Mouse (Mus musculus) frontal cortex, postnatal 25 days (tissue): ENCODE data around the gene D11Wsu47e.

Experiments
- DNase-seq, 2 experiments: peaks; one replicate each; pipeline ENCODE4 v3.0.0; 2022; ENCODE audit warnings: low spot score in 2 of 2

Gene D11Wsu47e

DNA sequence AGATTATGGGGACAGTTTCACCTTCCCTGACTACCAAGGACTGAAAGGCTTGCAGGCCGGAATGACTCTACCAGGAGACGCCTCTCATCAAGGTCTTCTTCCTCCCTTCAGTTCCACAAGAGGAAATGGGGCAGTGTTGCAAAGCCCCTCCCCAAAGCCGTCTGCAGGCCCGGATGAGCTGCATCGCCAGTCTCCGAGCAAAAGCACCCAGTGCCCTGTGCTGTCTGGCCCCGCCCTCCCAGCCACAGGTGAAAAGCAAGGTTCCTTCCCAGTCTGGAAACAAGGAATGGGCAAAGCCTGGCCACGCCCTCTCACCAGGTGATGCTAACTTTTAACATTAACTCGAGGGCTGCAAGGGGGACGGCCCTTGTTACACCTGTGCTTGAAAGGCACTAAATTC is 17.6 kb upstream of the D11Wsu47e start:
- no peak for DNase-seq

GRCm38 (mm10) chr11:113667122-113667521 is 17.1 kb upstream of the D11Wsu47e start:
- no peak for DNase-seq

- no peak for DNase-seq
These were observed 16.5 kb upstream of the D11Wsu47e start for GRCm38 (mm10) chr11:113667704-113668103.

GRCm38 (mm10) chr11:113668857-113669256 is 15.4 kb upstream of the D11Wsu47e start:
- no peak for DNase-seq

DNA sequence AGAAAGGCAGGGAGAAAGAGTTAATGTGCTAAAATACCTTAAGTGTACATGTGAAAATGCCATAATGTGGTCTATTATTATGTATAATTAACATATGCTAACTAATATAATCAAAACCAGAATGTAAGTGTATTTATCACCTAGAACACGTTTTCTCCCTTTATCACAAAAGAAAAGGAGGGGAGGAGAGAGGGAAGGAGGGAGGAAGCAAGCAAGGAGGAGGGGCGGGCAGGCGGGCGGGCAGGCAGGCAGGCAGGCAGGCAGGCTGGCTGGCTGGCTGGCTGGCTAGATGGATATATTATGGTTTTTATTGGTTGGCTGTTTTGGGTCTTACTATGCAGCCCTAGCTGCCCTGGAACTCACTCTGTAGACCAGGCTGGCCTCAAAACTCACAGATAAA is 14.5 kb upstream of the D11Wsu47e start:
- no peak for DNase-seq

DNA sequence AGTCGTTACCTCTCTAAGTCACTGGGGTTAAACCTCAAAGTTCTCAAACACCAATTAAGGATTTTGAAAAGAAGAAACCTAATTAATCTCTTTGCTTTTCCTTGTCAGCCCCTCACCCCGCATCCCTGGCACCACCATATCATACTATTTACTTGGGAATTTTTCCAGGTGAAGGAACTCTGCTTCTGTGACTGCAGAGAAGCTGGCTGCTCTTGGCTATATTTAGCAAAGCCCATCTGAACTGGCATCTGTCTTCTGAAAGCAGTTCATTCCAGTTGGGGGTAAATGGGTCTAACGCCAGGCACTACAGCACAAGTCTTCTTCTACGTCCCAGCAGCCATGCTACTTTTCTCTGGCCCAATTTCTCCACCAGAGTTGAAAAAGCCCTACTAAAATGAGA is 10.6 kb upstream of the D11Wsu47e start:
- DNase-seq: no peak

- no peak for DNase-seq
These were observed 9.6 kb upstream of the D11Wsu47e start for GRCm38 (mm10) chr11:113674595-113674994.

DNA sequence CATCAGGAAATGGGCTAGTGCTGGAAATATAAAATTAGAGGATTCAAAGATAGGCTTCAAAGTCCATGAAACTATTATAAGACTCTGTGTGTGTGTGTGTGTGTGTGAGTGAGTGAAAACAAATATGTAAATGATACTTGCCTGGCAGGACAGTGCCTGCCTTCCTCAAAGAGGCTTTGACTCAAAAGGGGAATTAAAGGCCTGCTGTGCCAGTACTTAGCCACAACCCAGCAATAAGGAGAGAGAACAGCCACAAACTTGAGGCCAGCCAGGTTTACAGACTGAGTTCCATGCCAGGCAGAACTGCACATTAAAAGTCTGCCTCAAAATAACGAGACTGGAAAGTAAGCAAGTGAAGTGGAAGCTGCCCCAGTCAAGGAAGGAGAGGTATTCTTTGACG is 7.4 kb upstream of the D11Wsu47e start:
- no peak for DNase-seq

- DNase-seq: no peak
These were observed 6.8 kb upstream of the D11Wsu47e start for GRCm38 (mm10) chr11:113677378-113677777.

DNA sequence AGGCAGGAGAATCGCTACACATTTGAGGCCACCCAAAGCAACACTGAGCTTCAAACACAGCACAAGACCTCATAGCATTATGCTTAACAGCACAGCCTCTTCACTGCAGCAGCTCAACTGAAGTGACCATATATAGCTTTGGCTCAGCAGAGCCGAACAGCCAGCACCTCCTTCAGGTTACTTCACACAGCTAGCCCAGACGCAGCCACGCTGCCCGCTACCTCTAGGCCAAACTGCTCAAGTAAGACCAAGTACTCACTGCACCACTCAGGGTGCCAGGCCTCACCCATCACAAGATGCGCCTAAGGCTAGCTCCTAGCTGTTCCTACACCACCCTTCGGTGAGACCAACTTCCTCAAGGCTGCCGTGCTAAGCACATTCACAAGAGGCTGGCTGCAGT is 5.8 kb upstream of the D11Wsu47e start:
- DNase-seq: no peak

DNA sequence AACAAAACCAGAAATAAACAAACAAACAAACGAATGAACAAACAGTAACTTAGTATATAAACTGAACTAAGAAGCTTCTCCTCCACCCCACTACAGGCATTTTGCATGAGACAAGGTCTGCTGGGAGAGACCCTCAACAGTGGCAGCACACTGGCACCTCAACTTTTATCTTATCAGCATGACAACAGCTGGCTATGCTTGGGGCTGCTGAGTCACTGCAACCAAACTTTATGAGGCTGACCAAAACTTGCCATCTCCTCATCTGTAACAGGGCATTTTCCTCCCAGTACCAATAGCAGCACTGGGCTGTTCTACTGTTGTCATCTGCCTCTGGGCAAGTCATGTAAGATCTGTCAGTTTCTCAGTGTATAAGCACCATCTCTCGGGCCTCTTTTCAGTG is 3.3 kb upstream of the D11Wsu47e start:
- DNase-seq: no peak

DNA sequence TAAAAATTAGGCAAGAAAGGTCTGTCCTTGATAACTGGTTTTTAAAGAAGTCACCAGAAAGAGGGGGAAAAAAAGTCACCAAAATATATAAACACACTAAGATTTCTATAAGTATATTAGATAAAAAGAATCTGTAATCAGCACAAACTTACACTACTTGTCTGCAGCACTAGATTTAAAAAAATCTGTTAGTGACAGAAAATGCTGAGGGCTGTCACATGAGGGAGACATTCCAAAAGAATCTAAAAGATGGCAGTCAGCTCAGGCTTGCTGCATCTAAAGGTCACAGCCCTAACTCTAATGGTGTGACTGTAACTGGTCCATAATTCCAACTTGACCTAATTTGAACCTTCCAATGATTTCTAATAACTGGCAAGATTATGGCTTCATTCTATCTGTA is 2.2 kb upstream of the D11Wsu47e start:
- no peak for DNase-seq

DNA sequence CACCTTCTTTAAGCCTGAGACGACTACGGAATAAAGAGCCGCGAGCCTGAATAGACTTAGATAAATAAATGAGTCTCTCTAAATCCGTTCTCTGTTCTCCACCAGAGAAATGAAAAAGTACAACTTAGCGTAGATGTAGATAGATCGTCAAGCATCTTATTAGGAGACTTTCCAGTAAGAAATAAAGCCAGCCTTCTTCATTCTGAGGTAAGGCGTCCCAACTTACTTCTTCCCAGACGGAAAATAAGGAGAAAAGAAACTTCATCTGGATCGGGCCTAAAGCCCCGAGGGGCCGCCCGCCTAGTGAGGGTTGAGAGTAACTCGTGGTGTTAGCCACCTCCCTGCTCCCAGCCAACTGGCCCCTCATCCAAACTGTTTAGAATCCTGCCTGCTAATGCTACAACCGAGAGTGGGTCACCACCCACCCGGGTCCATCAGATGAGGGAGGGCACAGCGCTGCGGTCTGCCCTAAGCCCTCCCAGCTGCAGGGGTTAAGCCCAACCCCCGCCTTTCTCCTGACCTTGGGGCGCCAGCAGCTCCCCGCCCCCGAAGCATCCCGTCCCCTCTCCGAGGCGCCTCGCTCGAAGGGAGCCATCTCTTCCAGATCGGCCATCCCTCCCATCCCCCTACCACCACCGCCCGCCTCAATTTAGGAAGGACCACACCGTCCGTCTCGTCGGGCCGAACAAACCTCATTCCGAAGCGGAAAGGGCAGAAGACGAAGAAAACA is 1.1 kb upstream of the D11Wsu47e start:
- no peak for DNase-seq

DNA sequence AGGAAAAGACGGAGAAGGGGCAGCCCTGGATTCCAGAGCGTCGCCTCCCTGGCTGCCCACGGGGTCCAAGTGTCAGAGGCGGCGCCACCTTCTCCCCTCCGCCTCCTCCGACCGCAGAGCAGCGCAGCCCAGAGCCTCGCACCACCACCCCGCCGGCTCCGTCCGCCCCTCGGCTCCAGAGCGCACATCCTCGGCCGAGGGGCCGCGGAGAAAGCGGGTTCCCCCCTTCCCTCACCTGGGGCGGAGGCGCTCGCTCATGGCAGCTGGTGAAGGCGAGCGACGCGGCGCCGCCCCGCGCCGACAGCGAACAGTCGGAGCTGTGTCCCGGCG is 620 bp upstream of the D11Wsu47e start:
- no peak for DNase-seq

- DNase-seq: no peak
These were observed 655 bp downstream of the D11Wsu47e start for GRCm38 (mm10) chr11:113684707-113685426.

DNA sequence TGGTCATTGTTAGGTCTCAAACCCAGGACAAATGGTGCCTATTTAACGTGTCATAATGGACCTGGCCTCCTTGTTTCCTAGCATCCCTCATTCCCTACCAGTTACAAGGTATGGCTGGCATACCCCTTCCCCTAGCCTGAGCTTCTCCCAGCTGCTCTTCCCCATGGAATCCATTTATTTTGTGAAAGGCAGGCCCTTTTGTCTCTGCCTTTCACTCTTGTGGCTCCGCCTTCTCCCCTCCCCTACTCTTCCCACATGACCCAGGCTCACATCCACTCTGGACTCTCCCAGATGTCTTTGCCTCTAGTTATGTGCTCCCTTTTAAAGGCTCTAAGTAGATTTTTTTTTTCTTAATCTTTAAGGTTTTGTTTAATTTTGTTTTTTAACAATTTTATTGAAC is 2.8 kb downstream of the D11Wsu47e start:
- DNase-seq: no peak

GRCm38 (mm10) chr11:113690506-113690905 is 6.3 kb downstream of the D11Wsu47e start:
- no peak for DNase-seq

DNA sequence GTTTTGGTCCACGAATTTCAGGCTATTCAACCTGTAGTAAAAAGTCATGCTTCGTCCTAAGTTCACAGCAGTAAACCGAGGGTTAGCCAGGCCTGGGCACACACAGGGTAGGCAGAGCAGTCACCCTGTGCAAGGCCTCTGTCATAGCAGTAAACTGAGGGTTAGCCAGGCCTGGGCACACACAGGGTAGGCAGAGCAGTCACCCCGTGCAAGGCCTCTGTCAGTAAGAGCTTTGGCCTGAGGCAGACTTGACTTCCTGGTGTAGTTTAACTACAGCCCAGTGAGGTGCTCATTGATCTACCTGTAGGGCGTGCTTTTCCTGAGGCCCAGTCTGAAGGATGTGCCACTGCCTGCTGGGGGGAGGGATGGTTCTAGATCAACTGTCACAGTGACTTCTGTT is 7.1 kb downstream of the D11Wsu47e start:
- DNase-seq: no peak

DNA sequence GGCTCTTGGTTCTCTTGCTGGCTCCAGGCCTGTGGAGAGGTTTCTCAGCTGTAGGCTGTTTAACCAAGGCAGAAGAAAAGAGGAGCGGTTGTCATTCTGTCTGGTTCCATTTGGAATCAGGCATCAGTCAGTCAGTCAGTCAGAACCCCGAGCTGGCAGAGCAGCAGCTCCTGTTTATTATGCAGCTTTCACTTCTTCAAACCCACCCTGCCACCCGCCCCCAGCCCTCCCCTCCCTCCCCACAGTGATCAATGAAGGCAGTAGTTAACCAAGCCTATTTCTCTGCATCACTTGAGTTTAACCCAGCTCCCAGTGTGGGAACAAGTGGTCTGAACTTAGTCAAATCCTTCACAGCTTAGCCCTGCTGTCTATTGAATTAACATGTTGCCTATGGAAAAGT is 7.6 kb downstream of the D11Wsu47e start:
- no peak for DNase-seq

DNA sequence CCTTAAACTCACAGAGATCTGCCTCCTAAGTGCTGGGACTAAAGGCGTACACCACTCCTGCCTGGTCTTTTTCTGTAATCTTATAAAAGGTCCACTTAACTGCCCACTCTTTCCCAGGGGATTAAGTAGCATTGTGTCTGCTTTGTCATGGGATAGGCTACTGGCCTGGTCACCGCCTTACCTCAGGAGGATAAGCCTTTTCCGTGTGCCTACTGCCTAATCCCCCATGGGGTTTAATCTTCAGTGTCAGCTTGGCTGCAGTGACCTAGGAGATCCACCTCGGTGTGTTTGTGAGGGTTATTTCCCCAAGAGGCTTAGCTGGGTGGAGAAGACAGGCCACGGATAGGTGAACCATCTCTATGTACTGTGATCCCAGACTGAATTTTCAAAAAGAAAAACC is 13.4 kb downstream of the D11Wsu47e start:
- DNase-seq: no peak

- DNase-seq: no peak
These were observed 13.9 kb downstream of the D11Wsu47e start for GRCm38 (mm10) chr11:113698013-113698545.

DNA sequence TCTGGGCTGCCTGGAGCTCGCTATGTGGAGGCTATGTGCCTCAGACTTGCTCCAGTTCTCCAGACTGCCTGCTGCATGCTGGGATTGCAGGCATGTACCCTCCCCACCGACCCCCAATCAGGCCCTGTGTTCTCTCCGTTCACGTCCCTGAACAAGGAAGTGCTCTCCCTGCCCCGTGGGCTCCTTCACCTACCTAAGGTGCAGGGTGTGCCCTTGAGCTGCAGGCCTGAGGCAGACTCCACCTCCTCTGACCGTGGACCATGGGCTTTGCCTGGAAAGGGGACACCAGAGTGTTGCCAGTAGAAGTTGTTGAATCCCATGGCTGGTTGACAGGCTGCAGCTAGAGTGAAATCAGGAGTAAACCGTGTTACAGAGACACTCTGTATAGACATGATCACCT is 15.4 kb downstream of the D11Wsu47e start:
- no peak for DNase-seq

DNA sequence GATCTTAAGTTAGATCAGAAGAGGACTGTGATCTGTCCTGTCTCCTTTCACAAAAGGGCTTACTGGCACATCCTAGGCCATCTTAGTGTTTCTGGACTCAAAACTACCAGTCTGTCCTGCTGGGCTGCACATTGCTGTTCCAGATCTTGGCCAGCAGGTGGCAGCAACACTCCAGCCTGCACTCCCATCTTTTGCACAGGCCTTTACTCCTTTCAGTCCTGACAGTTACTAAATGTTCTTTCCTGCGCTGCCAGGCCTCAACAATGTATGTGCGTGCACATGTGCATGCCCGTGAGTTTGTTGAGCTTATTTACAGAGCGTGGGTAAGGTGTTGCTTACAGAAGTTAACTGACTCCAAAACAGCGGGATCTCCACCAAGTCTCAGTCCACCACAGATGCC is 19.5 kb downstream of the D11Wsu47e start:
- peak; percentile 63 to 75 for DNase-seq
